Mouse (Mus musculus): ENCODE data around the gene Ctps.

DNA sequence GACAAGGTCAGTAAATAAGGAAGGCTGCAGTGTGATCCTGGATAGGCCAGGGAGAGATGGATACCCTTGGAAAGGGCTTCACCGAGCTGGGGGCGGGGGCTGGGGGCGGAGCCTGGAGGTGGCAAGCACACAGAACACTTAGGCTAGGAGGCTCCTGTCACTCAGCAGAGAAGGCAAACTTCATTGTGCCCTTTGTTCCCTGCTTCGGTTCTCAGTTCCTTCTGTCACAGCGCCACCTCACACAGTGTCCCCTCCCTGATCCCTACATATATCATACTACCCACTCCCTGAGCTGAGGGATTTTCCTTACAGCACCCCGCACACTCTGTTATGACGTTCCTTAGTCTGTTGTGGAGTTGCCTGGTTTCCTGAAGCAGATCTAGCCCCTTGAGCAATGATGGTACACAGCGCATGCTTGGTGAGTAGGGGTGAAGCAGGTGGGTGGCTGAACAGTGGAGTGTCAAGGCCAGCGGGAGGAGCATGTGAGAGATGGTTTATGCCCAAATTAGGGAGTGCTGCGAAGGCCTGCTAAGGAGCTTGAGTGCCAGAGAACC is 45.5 kb upstream of the Ctps start:
- TF ChIP-seq CTCF (IDR thresholded peaks at IDR 0.05; ENCODE audit: low read depth) (no peak; the same call in 1 of the 2 replicates), EP300 (IDR thresholded peaks at IDR 0.05; ENCODE audit: low read depth) (peak; percentile 50; the same call in 1 of the 2 replicates)
